Mouse (Mus musculus) A20 (cell line): ENCODE data around the gene Xrcc5.

Experiments used
- DNase-seq: peaks from one replicate; pipeline ENCODE4 v3.0.0-alpha.2; 2011; ENCODE audit warnings: low read depth, low spot score

Gene Xrcc5

GRCm38 (mm10) chr1:72390420-72390819 lies 83.2 kb downstream of the Xrcc5 start:
- DNase-seq, result no peak

- DNase-seq, result no peak
Measured at GRCm38 (mm10) chr1:72399720-72400401, 92.6 kb downstream of the Xrcc5 start.

- no peak for DNase-seq
Measured at GRCm38 (mm10) chr1:72400616-72401015, 93.4 kb downstream of the Xrcc5 start.

GRCm38 (mm10) chr1:72401331-72402069 lies 94.3 kb downstream of the Xrcc5 start:
- DNase-seq, result no peak

- DNase-seq, result no peak
Measured at GRCm38 (mm10) chr1:72406505-72407079, 99.4 kb downstream of the Xrcc5 start.

GRCm38 (mm10) chr1:72409936-72410335 lies 102.7 kb downstream of the Xrcc5 start:
- no peak for DNase-seq

GRCm38 (mm10) chr1:72411108-72411507 lies 103.9 kb downstream of the Xrcc5 start:
- no peak for DNase-seq

GRCm38 (mm10) chr1:72413205-72413604 lies 106.0 kb downstream of the Xrcc5 start:
- peak; percentile 14 for DNase-seq

- DNase-seq, result no peak
Measured at GRCm38 (mm10) chr1:72414133-72414532, 106.9 kb downstream of the Xrcc5 start.

GRCm38 (mm10) chr1:72414561-72415253 lies 107.5 kb downstream of the Xrcc5 start:
- no peak for DNase-seq

- no peak for DNase-seq
Measured at GRCm38 (mm10) chr1:72418744-72419655, 111.8 kb downstream of the Xrcc5 start.

GRCm38 (mm10) chr1:72420220-72420619 lies 113.0 kb downstream of the Xrcc5 start:
- no peak for DNase-seq

GRCm38 (mm10) chr1:72422121-72422520 lies 114.9 kb downstream of the Xrcc5 start:
- no peak for DNase-seq

GRCm38 (mm10) chr1:72426456-72426855 lies 119.2 kb downstream of the Xrcc5 start:
- no peak for DNase-seq

GRCm38 (mm10) chr1:72428526-72428925 lies 121.3 kb downstream of the Xrcc5 start:
- DNase-seq, result no peak

GRCm38 (mm10) chr1:72429107-72429807 lies 122.0 kb downstream of the Xrcc5 start:
- peak; percentile 69 for DNase-seq

- DNase-seq, result no peak
Measured at GRCm38 (mm10) chr1:72432579-72432978, 125.4 kb downstream of the Xrcc5 start.

GRCm38 (mm10) chr1:72434510-72434909 lies 127.3 kb downstream of the Xrcc5 start:
- no peak for DNase-seq

- DNase-seq, result peak; percentile 16
Measured at GRCm38 (mm10) chr1:72436967-72437366, 129.7 kb downstream of the Xrcc5 start.

GRCm38 (mm10) chr1:72439146-72439545 lies 131.9 kb downstream of the Xrcc5 start:
- DNase-seq, result no peak
